Mouse (Mus musculus) telencephalon, adult 2 months (tissue): ENCODE measurements around the gene Ptpn11.

Source experiments
- DNase-seq: peaks from one replicate; pipeline ENCODE4 v3.0.0-alpha.2; 2011; ENCODE audit warnings: low read depth, low spot score

Ptpn11 gene

GRCm38 (mm10) chr5:121126051-121126450 is 65.1 kb downstream of the Ptpn11 start:
- DNase-seq = no peak

GRCm38 (mm10) chr5:121125563-121125962 is 65.6 kb downstream of the Ptpn11 start:
- peak; percentile 78 for DNase-seq

- DNase-seq = no peak
Measured at GRCm38 (mm10) chr5:121124208-121125185, 66.7 kb downstream of the Ptpn11 start.

- no peak for DNase-seq
Measured at GRCm38 (mm10) chr5:121123399-121123798, 67.8 kb downstream of the Ptpn11 start.

GRCm38 (mm10) chr5:121122577-121122976 is 68.6 kb downstream of the Ptpn11 start:
- no peak for DNase-seq

- DNase-seq = no peak
Measured at GRCm38 (mm10) chr5:121122036-121122435, 69.2 kb downstream of the Ptpn11 start.

- peak; percentile 87 for DNase-seq
Measured at GRCm38 (mm10) chr5:121119331-121120034, 71.7 kb downstream of the Ptpn11 start.

- no peak for DNase-seq
Measured at GRCm38 (mm10) chr5:121118345-121118744, 72.9 kb downstream of the Ptpn11 start.

- no peak for DNase-seq
Measured at GRCm38 (mm10) chr5:121116941-121117340, 74.3 kb downstream of the Ptpn11 start.

- DNase-seq = peak; percentile 88
Measured at GRCm38 (mm10) chr5:121115391-121116157, 75.6 kb downstream of the Ptpn11 start.

- DNase-seq = peak; percentile 81
Measured at GRCm38 (mm10) chr5:121114151-121114550, 77.0 kb downstream of the Ptpn11 start.

GRCm38 (mm10) chr5:121112390-121112789 is 78.8 kb downstream of the Ptpn11 start:
- no peak for DNase-seq

- peak; percentile 79 for DNase-seq
Measured at GRCm38 (mm10) chr5:121111106-121111915, 79.9 kb downstream of the Ptpn11 start.

GRCm38 (mm10) chr5:121109185-121109584 is 82.0 kb downstream of the Ptpn11 start:
- DNase-seq = no peak

- DNase-seq = no peak
Measured at GRCm38 (mm10) chr5:121106913-121107312, 84.3 kb downstream of the Ptpn11 start.

- DNase-seq = no peak
Measured at GRCm38 (mm10) chr5:121100886-121101580, 90.2 kb downstream of the Ptpn11 start.

- no peak for DNase-seq
Measured at GRCm38 (mm10) chr5:121100095-121100494, 91.1 kb downstream of the Ptpn11 start.

- no peak for DNase-seq
Measured at GRCm38 (mm10) chr5:121097970-121098369, 93.2 kb downstream of the Ptpn11 start.

- DNase-seq = no peak
Measured at GRCm38 (mm10) chr5:121096744-121097143, 94.5 kb downstream of the Ptpn11 start.

- DNase-seq = no peak
Measured at GRCm38 (mm10) chr5:121093281-121093680, 97.9 kb downstream of the Ptpn11 start.
